Mouse (Mus musculus): ENCODE measurements around the gene Tram1l1.
"Not testable (repeated sequence)": the region's sequence is repeated elsewhere in the genome, so short reads cannot be mapped to it uniquely, and the experiment has no call there.

Gene Tram1l1

DNA sequence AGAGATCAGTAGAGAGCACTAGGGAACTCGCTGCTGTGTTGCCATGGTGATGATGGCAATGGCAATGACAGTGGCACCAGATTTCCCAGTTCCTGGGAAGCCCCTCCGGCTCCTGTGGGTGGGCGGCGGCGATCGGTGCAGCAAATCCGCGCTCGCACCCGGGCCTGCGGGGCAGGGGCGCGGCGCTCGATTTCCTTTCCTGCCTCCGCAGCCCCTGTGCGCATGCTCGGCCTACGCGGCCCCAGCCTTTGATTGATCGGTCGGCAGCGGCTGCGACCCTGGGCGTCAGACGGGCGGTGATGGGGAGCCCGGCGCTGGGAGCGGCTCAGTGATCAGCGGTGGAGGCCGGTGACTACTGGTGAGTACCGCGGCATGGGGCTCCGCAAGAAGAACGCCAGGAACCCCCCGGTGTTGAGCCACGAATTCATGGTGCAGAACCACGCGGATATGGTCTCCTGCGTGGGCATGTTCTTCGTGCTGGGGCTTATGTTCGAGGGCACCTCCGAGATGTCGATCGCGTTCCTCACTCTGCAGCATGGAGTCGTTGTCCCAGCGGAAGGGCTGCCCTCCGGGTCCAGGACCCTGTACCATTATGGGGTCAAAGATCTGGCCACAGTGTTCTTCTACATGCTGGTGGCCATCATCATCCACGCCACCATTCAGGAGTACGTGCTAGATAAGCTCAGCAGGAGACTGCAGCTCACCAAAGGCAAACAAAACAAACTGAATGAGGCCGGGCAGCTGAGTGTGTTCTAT is at the start of gene Tram1l1:
TSS of gene Tram1l1 (plus strand) at position 35 of the 756 bp plus-strand sequence.
- DNase-seq (ENCODE audit: low read depth, low spot score): peak; percentile 79

DNA sequence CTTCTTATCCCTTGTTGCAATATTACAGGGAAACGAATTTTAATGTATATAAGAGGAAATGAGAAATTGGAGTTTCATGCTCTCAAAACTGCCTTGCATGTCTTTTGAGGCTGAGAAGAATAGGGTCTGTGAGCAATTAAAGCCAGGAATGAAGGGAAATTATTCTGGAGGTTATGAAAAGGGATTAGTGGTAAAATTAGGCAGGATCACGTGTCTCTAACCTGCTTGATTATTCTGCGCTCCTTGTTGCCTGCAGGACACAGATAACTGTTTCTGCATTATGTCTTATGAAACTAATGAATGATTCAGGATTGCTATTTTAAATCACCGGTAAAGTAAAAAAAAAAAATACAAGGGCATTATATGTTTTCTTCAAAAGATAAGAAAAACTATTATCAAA is 49.4 kb upstream of the Tram1l1 start:
- no peak for DNase-seq (ENCODE audit: low read depth, low spot score)

DNA sequence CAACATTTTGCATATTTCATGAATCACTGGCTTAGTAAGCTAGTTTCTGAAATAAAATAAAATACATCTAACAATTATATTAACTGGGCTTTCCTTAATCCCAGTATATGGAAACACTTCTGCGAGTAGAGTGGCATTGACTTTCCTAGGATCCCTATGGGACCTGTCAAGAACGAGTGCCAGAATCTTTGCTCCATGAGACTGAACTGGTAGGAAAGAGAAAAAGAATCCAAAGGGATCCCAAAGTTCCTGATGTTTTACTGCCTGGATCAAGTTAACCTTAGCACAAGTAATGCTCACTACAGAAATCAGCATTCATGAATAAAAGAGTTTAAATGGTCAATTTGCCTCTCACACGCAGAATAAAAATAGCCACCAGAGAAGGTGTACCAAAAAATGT is 49.0 kb upstream of the Tram1l1 start:
- DNase-seq (ENCODE audit: low read depth, low spot score): no peak

DNA sequence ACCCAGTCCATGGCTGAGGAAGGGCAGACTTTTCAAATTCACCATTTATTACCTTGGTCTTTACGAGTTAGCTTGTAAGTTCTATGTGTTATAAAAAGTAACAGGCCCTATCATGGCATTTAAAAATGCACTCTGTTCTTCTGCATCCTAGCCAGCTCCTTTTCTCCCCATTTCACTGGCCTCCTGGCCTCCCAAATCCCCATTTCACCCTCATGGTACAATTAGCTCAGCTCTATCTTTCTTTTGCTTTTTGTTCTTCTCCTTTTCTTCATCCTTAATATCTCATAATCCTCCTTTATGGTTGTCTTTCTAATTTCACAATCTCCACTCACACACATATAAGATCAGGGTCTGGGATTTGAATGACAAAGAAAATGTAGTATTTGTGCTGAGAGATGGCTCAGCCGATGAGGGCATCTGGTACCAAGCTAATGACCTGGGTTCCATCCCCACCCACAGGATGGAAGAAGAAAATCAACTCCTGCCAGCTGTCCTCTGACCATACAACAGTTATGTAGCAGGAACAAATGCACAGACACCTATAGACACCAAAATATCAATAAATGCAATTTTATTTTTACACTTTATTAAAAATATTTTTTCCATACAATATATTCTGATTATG is 48.1 kb upstream of the Tram1l1 start:
- no peak for DNase-seq (ENCODE audit: low read depth, low spot score)

DNA sequence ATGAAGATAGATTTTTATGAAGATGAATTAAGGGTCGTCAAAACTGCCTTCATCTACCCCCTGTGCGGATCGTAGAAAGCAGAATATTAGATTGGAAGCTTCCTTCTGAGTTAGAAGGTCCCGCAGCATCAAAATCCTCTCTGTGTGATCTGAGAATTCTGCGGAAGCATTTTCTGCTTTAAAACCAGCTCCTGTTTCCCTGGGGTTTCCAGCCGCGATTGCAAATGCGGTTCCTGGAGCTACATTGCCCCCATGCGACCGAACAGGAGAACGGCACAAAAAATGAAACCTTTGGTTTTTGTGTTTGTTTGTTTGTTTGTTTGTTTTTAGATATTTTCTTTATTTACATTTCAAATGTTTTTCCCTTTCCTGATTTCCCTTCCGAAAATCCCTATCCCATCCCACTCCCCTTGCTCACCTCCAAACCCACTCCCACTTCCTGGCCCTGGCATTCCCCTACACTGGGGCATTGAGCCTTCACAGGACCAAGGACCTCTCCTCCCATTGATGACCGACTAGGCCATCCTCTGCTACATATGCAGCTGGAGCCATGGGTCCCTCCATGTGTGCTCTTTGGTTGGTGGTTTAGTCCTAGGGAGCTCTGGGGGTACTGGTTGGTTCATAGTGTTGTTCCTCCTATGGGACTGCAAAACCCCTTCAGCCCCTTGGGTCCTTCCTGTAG is 45.6 kb upstream of the Tram1l1 start:
- peak; percentile 51 for DNase-seq (ENCODE audit: low read depth, low spot score)

DNA sequence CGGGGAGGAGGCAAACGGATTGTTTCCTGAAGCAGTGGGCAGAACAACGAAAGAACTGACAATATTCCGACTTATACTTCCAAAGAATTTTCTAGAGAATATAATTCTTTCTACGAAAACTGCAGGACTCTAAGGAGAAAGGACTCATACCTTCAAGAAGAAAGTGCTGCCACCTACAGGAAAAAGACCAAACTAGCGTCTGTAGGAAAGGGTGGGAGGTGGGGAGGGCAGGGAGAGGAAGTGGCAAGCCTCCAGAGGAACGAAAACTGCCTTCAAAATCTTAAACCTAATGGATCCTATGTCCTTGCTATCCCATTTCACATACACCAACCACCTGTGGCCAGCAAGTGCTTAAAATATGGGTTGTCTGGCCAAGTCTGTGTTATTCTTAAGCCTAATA is 31.7 kb upstream of the Tram1l1 start:
- DNase-seq (ENCODE audit: low read depth, low spot score): not testable (repeated sequence)

DNA sequence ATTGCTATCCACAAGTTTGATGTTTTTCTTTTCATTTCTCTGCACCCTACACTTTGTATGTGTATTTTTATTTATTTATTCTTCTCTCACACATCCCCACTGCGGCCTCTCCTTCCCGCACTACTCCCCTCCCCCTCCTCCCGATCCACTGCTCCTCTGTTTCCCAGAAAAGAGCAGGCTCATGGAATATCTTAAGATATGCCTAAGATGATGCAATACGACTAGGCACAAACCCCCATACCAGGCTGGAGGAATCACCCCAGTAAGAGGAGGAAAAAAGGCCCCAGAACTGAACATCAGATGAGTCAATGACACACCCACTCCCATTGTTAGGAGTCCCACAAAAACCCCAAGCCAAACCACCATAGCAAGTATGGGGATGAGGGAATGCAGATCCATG is 1.4 kb upstream of the Tram1l1 start:
- no peak for DNase-seq (ENCODE audit: low read depth, low spot score)

DNA sequence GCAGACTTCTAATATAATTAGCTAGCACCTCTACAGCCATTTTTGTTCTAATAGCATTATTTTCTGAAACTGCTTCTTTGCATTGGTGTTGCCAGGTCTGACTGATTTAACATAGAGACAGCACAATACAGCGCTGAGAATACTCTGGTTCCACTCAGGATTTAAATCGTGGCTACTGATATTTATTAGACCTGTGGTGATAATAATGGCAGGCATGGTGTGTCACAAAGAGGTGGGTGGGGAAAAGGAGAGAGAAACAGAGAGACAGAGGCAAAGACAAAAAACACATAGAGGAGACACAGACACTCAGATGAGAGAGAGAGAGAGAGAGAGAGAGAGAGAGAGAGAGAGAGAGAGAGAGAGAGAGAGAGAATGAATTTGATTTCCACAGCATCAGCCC is 257 bp upstream of the Tram1l1 start:
- DNase-seq (ENCODE audit: low read depth, low spot score): no peak

DNA sequence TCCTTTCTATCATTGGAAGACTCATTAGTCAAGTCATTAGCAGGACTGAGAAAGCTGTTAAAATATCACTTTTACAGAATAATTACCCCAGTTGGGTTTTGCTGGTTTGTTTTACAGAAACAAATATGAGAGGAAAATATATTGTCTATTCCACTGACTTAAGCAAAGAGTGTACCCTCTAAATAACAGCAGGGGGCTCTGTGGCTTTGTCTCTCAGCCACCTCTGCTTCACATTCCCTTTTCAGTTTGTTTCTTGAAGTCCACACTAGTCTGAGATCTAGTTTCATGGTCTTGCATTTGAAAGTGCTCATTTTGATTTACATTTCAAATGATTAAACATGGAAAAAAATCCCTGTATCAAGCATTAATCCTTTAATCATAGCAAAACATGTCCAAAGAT is 25.8 kb downstream of the Tram1l1 start:
- DNase-seq (ENCODE audit: low read depth, low spot score): no peak

DNA sequence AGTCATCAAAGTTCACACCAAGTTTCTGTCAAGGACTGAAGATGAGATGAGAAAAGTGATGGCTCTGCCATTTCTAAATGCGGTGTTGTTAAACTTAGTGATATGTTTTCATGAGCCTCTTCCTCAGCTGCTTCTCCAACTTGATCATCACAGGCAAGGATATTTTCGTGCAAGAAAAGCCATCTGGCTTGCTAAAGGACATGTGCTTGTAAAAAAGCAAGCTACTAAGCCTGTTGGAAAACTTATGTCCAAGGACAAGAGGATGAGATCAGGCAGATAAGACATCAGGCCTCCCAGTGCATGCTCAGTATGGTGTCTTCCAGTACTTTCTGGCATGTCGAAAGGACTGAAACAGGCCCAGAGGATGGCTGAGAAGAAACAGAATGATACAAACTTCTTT is 36.9 kb downstream of the Tram1l1 start:
- DNase-seq (ENCODE audit: low read depth, low spot score): no peak

DNA sequence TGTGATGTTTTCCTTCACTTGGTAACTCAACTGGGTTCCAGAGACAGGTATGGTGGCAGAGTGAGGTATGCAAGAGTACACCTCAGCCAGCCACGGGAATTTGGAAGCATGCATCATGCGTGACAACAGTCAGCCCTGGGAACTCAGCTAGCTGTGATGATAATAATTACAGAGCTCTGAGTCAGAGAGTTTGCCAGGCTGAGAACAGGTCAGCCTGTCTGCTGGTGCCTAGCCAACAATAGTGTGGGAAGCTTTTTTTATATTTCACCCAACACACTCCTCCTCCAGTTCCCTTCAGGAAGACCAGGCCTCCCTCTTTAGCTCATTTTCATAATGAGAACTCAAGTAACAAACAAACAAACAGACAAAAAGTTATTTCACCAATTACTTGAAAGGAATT is 51.4 kb downstream of the Tram1l1 start:
- DNase-seq (ENCODE audit: low read depth, low spot score): no peak
